Mouse (Mus musculus) MN1 (cell line): Measurements from ENCODE around the gene Fanca.
"Not testable (repeated sequence)": the region's sequence is repeated elsewhere in the genome, so short reads cannot be mapped to it uniquely, and the experiment has no call there.

Experiments
- DNase-seq: peaks from one replicate; pipeline ENCODE4 v3.0.0-alpha.2; 2016; ENCODE audit warnings: low spot score

The Fanca gene

GRCm38 (mm10) chr8:123271147-123271546 is 47.2 kb downstream of the Fanca start:
- DNase-seq = no peak

GRCm38 (mm10) chr8:123267926-123268656 is 50.3 kb downstream of the Fanca start:
- no peak for DNase-seq

- not testable (repeated sequence) for DNase-seq
These were observed 60.8 kb downstream of the Fanca start for GRCm38 (mm10) chr8:123257593-123257992.

- DNase-seq = no peak
These were observed 61.3 kb downstream of the Fanca start for GRCm38 (mm10) chr8:123257114-123257513.

- peak; percentile 74 for DNase-seq
These were observed 63.2 kb downstream of the Fanca start for GRCm38 (mm10) chr8:123255170-123255569.

- peak; percentile 95 for DNase-seq
These were observed 64.1 kb downstream of the Fanca start, which contains the start of the genes Zfp276 and Vps9d1 for GRCm38 (mm10) chr8:123254099-123254885. Gene Zfp276 (plus strand): TSS chr8:123254195. Gene Vps9d1 (minus strand): TSS chr8:123254348.

GRCm38 (mm10) chr8:123253451-123254098 is 64.8 kb downstream of the Fanca start:
- DNase-seq = peak; percentile 81

- no peak for DNase-seq
These were observed 65.5 kb downstream of the Fanca start for GRCm38 (mm10) chr8:123252925-123253324.

- DNase-seq = no peak
These were observed 67.4 kb downstream of the Fanca start for GRCm38 (mm10) chr8:123250940-123251339.

- DNase-seq = no peak
These were observed 69.8 kb downstream of the Fanca start for GRCm38 (mm10) chr8:123248596-123248995.

- DNase-seq = no peak
These were observed 70.6 kb downstream of the Fanca start for GRCm38 (mm10) chr8:123247748-123248147.

GRCm38 (mm10) chr8:123245543-123245942 is 72.8 kb downstream of the Fanca start:
- DNase-seq = no peak

- no peak for DNase-seq
These were observed 74.0 kb downstream of the Fanca start for GRCm38 (mm10) chr8:123244382-123244781.

GRCm38 (mm10) chr8:123243053-123243452 is 75.3 kb downstream of the Fanca start:
- DNase-seq = no peak

GRCm38 (mm10) chr8:123242107-123242923 is 76.1 kb downstream of the Fanca start:
- DNase-seq = no peak

GRCm38 (mm10) chr8:123239398-123239797 is 79.0 kb downstream of the Fanca start:
- no peak for DNase-seq

GRCm38 (mm10) chr8:123235520-123236497 is 82.6 kb downstream of the Fanca start, which contains the start of gene Spata2l:
Gene Spata2l (minus strand): TSS chr8:123236233.
- peak; percentile 80 for DNase-seq

- DNase-seq = no peak
These were observed 83.4 kb downstream of the Fanca start for GRCm38 (mm10) chr8:123234918-123235519.

GRCm38 (mm10) chr8:123233760-123234159 is 84.6 kb downstream of the Fanca start:
- no peak for DNase-seq

GRCm38 (mm10) chr8:123233300-123233699 is 85.1 kb downstream of the Fanca start:
- no peak for DNase-seq
